Mouse (Mus musculus) forebrain, embryonic 16.5 days (tissue): ENCODE measurements around the gene Kank2. TPM values are rescaled to one million over a fixed set of nuclear protein-coding genes. Genes with fewer than 3 reads are reported as not detected.

ENCODE experiments used
- ATAC-seq: fragments of 200-750 bp; cut with Nextera tagmentation; 2 replicates; pipeline ENCODE4 v1.8.0; 2017; ENCODE audit warnings: mild to moderate bottlenecking, moderate library complexity
- H3K27ac ChIP-seq: fragments of 300-500 bp; sonication (generic); 2 replicates; pipeline ENCODE4 v1.5.1; 2014; ENCODE audit warnings: low read length, control low read depth
- H3K27me3 ChIP-seq: fragments of 300-500 bp; sonication (generic); replicated peaks from 2 replicates; pipeline ENCODE4 v1.6.1; 2014; ENCODE audit warnings: low read length; ENCODE audit not compliant: control insufficient read depth, insufficient read depth
- H3K36me3 ChIP-seq: fragments of 300-500 bp; sonication (generic); 2 replicates; pipeline ENCODE4 v1.6.1; 2014; ENCODE audit not compliant: control insufficient read depth, insufficient read depth
- H3K4me1 ChIP-seq: fragments of 300-500 bp; sonication (generic); replicated peaks from 2 replicates; pipeline ENCODE4 v1.6.1; 2014; ENCODE audit warnings: low read length; ENCODE audit not compliant: control insufficient read depth, insufficient read depth
- H3K4me2 ChIP-seq: fragments of 300-500 bp; sonication (generic); 2 replicates; pipeline ENCODE4 v1.6.1; 2014; ENCODE audit warnings: mild to moderate bottlenecking, low read length, control low read depth
- H3K4me3 ChIP-seq: fragments of 300-500 bp; sonication (generic); replicated peaks from 2 replicates; pipeline ENCODE4 v1.5.1; 2014; ENCODE audit warnings: mild to moderate bottlenecking, low read length, control low read depth
- H3K9ac ChIP-seq: fragments of 300-500 bp; sonication (generic); replicated peaks from 2 replicates; pipeline ENCODE4 v1.6.1; 2014; ENCODE audit warnings: low read depth, low read length, control low read depth
- H3K9me3 ChIP-seq: fragments of 300-500 bp; sonication (generic); 2 replicates; pipeline ENCODE4 v1.6.1; 2016; ENCODE audit warnings: low read length; ENCODE audit not compliant: control insufficient read depth
- WGBS: fragments of 180-500 bp; shearing (Covaris S2); extraction: QIAGEN DNeasy Blood & Tissue Kit; methylation state at CpG from one replicate; pipeline ENCODE4 v1.1.7; 2014; 5-methylcytosine and 5-hydroxymethylcytosine counted together
- polyA plus RNA-seq: library from polyadenylated mRNA; unstranded; fragments of >200 nt; fragmentation: Nextera tagmentation; extraction: Ambion mirVana; gene quantifications from 2 replicates; pipeline ENCODE4 v1.2.1, GENCODE M21; 2015

The Kank2 gene
- polyA plus RNA-seq, 1 experiment from 2014 or later = 3.2 TPM

DNA sequence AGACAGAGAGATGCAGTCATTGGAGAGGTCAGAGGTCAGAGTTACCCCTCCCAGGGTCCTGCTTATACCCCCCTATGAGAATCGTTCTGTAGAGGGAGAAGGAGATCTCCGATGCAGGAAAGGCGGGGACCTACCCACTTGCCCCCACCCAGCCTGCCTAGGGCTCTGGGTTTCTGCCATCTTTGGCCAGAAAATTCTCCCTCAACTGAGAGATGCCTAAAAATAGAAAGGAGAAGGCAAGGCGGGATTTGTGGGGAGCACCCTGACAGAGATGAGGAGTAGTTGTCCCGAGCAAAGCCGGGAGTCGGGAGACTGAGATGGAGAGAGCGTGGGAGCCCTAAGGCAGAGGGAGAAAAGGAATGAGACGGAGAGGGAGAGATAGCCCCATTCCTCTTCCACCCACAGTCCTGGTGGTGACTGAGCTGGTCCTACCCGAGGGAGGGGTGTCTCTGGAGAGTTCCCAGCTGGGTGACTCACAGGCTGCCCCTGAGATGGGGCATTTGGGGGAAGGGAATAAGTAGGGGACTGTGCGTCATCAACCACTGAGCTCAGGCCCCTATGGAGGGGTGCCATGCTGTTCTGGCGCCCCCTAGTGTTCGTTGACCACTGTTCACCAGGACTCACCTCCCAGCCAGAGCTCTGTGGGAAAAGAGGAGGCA is 5.6 kb upstream of the Kank2 start:
- H3K27ac ChIP-seq = no peak overlapping the region
- no peak overlapping the region for H3K4me3 ChIP-seq
- no peaks in the 10 kb centered on the region for H3K36me3 ChIP-seq
- 0 out of 2 replicates have a peak, but pooled peaks cover 2% of the 10 kb centered on the region for H3K4me1 ChIP-seq
- no peaks in the 10 kb centered on the region for H3K9me3 ChIP-seq
- peak; percentile 89 for ATAC-seq
- 43% methylated on average over 13 of the region's 13 CpGs for WGBS
- H3K9ac ChIP-seq = no peak overlapping the region
- H3K4me2 ChIP-seq = no peak overlapping the region
- H3K27me3 ChIP-seq = no peaks in the 10 kb centered on the region

DNA sequence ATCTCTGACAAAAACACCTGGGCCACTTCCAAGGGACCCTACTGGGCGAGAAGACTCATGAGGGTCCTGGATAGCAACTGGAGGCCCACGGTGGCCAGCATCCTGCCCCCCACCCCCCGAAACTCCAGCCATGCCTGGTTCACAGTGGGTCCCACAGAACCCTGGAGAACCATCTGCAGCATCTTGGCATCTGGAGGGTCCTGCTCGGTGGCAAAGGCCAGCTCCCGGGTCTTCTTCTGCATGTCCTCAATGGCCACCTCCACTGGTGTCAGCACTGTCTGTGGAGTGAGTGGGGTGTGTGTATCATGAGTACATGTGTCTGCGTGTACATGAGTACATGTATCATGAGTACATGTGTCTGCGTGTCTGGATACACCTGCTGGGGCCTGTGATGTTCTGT is 3.0 kb upstream of the Kank2 start:
- 88% methylated on average over 7 of the region's 7 CpGs for WGBS
- ATAC-seq = no peak

GRCm38 (mm10) chr9:21801121-21801520 is 2.6 kb upstream of the Kank2 start:
- no peak overlapping the region for H3K27ac ChIP-seq
- no peaks in the 10 kb centered on the region for H3K36me3 ChIP-seq
- no peak overlapping the region for H3K4me3 ChIP-seq
- no peak overlapping the region for H3K9ac ChIP-seq
- peaks cover 16% of the 10 kb centered on the region for H3K4me1 ChIP-seq
- H3K9me3 ChIP-seq = no peaks in the 10 kb centered on the region
- H3K27me3 ChIP-seq = no peaks in the 10 kb centered on the region
- no peak for ATAC-seq
- no peak overlapping the region for H3K4me2 ChIP-seq
- WGBS = 62% methylated on average over 7 of the region's 7 CpGs

More for the DNA sequence above, 3.0 kb upstream of the Kank2 start:
- no peaks in the 10 kb centered on the region for H3K36me3 ChIP-seq
- H3K4me2 ChIP-seq = no peak overlapping the region
- no peak overlapping the region for H3K27ac ChIP-seq
- H3K4me1 ChIP-seq = peaks cover 16% of the 10 kb centered on the region
- no peaks in the 10 kb centered on the region for H3K27me3 ChIP-seq
- H3K4me3 ChIP-seq = no peak overlapping the region
- H3K9me3 ChIP-seq = no peaks in the 10 kb centered on the region
- H3K9ac ChIP-seq = no peak overlapping the region

DNA sequence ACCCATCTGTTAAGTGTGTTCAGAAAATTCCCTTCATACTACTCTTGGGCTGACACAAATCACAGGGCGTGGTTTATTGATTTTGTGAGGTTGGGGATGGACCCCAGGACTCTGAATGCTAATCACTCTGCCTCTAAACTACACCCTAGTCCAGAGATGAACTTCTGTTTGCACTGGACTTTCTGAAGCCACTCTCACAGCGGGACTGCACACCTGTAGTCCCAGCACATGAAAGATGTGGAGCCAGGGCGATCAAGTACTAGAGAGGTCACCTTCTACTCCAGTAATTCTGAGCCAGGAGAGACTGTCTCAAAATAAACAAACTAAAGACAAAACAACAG is 436 bp upstream of the Kank2 start:
- Histone ChIP-seq H3K27me3 (no peaks in the 10 kb centered on the region), H3K4me1 (peaks cover 15% of the 10 kb centered on the region), H3K4me3 (no peak overlapping the region; the same call in 1 of the 2 replicates), H3K9me3 (no peaks in the 10 kb centered on the region), H3K9ac (no peak overlapping the region), H3K4me2 (peak overlapping the region; percentile 90), H3K27ac (no peak overlapping the region), H3K36me3 (no peaks in the 10 kb centered on the region)
- WGBS = 47% methylated on average over 3 of the region's 3 CpGs
- no peak for ATAC-seq

- no peaks in the 10 kb centered on the region for H3K36me3 ChIP-seq
- H3K27me3 ChIP-seq = no peaks in the 10 kb centered on the region
- WGBS = 0% methylated on average over 25 of the region's 26 CpGs
- peak overlapping the region; percentile 64 for H3K9ac ChIP-seq
- peak overlapping the region; percentile 90 for H3K4me2 ChIP-seq
- peaks cover 16% of the 10 kb centered on the region for H3K4me1 ChIP-seq
- ATAC-seq = peak; percentile 24; the same call in 1 of the 2 replicates
- peak overlapping the region; percentile 60 for H3K4me3 ChIP-seq
- H3K9me3 ChIP-seq = no peaks in the 10 kb centered on the region
- peak overlapping the region; percentile 3; the same call in 1 of the 2 replicates for H3K27ac ChIP-seq
These were observed 611 bp downstream of the Kank2 start for GRCm38 (mm10) chr9:21797921-21798344.

DNA sequence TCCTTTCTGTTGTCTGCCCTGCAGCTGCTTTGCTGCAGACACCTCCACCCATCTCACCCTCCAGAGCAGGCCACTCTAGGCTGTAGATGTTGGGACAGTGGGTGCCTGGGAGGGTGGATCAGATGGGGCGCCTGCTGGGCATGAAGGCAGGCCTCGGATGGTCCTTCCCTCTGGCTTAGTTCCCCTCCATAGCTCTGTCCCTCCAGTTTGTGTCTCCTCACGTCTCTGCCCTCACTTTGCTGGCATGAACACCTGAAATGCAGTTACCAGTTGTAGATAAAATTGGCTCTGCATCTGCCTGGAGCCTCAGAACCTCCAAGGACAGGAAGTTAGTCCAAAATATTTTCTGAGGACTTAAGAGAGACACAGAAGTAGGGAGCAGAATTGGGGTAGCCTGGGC is 1.6 kb downstream of the Kank2 start:
- ATAC-seq = no peak
- 78% methylated on average over 3 of the region's 3 CpGs for WGBS

GRCm38 (mm10) chr9:21796259-21796658 is 2.3 kb downstream of the Kank2 start:
- Histone ChIP-seq H3K27me3 (no peaks in the 10 kb centered on the region), H3K36me3 (no peaks in the 10 kb centered on the region), H3K9ac (no peak overlapping the region), H3K9me3 (no peaks in the 10 kb centered on the region), H3K27ac (no peak overlapping the region), H3K4me2 (no peak overlapping the region), H3K4me3 (no peak overlapping the region), H3K4me1 (peaks cover 21% of the 10 kb centered on the region)
- 68% methylated on average over 3 of the region's 3 CpGs for WGBS
- no peak for ATAC-seq

More for the DNA sequence above, 1.6 kb downstream of the Kank2 start:
- H3K27me3 ChIP-seq = no peaks in the 10 kb centered on the region
- no peaks in the 10 kb centered on the region for H3K9me3 ChIP-seq
- H3K36me3 ChIP-seq = no peaks in the 10 kb centered on the region
- H3K4me2 ChIP-seq = no peak overlapping the region
- no peak overlapping the region for H3K27ac ChIP-seq
- H3K9ac ChIP-seq = no peak overlapping the region
- H3K4me3 ChIP-seq = no peak overlapping the region
- peaks cover 21% of the 10 kb centered on the region for H3K4me1 ChIP-seq

- H3K27me3 ChIP-seq = no peaks in the 10 kb centered on the region
- H3K36me3 ChIP-seq = no peaks in the 10 kb centered on the region
- no peak for ATAC-seq
- H3K9me3 ChIP-seq = no peaks in the 10 kb centered on the region
- 80% methylated on average over 5 of the region's 5 CpGs for WGBS
- H3K27ac ChIP-seq = no peak overlapping the region
- H3K4me1 ChIP-seq = peaks cover 21% of the 10 kb centered on the region
- H3K4me2 ChIP-seq = no peak overlapping the region
- no peak overlapping the region for H3K4me3 ChIP-seq
- H3K9ac ChIP-seq = no peak overlapping the region
These were observed 3.0 kb downstream of the Kank2 start for GRCm38 (mm10) chr9:21795579-21795978.

GRCm38 (mm10) chr9:21794925-21795324 is 3.6 kb downstream of the Kank2 start:
- H3K36me3 ChIP-seq = no peaks in the 10 kb centered on the region
- no peak overlapping the region for H3K27ac ChIP-seq
- H3K4me2 ChIP-seq = no peak overlapping the region
- no peaks in the 10 kb centered on the region for H3K27me3 ChIP-seq
- H3K4me3 ChIP-seq = no peak overlapping the region
- ATAC-seq = no peak
- H3K9me3 ChIP-seq = no peaks in the 10 kb centered on the region
- peaks cover 21% of the 10 kb centered on the region for H3K4me1 ChIP-seq
- WGBS = 93% methylated on average over 25 of the region's 25 CpGs
- H3K9ac ChIP-seq = no peak overlapping the region
